Mouse (Mus musculus): Measurements from ENCODE around the gene Wnk1.

The Wnk1 gene

GRCm38 (mm10) chr6:119902204-119903080, 136.0 kb downstream of the Wnk1 start, which contains the start of gene Rad52:
Rad52 (plus strand) TSS chr6:119902698.
- under 1% methylated on average over 67 of the region's 67 CpGs for whole genome bisulfite sequencing

GRCm38 (mm10) chr6:119892711-119893110, 145.8 kb downstream of the Wnk1 start:
- 91% methylated on average over 7 of the region's 7 CpGs for WGBS

GRCm38 (mm10) chr6:119883151-119883550, 155.3 kb downstream of the Wnk1 start:
- 77% methylated on average over 7 of the region's 7 CpGs for WGBS
